Mouse (Mus musculus) sigmoid colon, adult 10 weeks (tissue): ENCODE measurements around the gene Gm14444. TPM values are rescaled to one million over a fixed set of nuclear protein-coding genes. Genes with fewer than 3 reads are reported as not detected.

Experiments used
- polyA plus RNA-seq: library from polyadenylated mRNA; stranded (reverse); fragments of 350-450 nt; fragmentation: Illumina TruSeq; extraction: RNeasy Lipid Tissue Mini Kit (QIAGEN cat#74804); gene quantifications from one replicate; pipeline ENCODE4 v1.2.3, GENCODE M21; 2014; ENCODE audit warnings: low read depth, low replicate concordance

The Gm14444 gene
- not detected for polyA plus RNA-seq

DNA sequence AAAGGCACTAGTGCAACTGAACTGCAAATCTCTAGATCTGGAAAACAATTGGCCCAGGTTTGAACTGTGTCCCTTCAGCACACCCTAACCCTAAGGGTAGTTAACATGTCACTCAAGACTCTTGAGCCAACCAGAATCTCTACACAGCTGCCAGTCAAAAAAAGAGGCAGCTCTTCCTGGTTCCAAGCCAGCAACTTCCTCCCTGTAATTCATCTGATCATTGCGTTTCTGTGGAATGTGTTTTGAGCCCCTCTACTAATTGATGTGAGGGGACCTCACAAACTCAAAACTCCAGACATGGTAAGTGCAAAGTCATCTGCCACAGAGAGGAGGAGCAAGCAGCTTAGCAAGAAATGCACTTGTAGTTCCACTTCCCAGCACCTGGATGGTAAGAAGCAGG lies at the start of gene Gm14444:
TSS of gene Gm14444 (plus strand) at position 220 of the 400 bp plus-strand sequence.

DNA sequence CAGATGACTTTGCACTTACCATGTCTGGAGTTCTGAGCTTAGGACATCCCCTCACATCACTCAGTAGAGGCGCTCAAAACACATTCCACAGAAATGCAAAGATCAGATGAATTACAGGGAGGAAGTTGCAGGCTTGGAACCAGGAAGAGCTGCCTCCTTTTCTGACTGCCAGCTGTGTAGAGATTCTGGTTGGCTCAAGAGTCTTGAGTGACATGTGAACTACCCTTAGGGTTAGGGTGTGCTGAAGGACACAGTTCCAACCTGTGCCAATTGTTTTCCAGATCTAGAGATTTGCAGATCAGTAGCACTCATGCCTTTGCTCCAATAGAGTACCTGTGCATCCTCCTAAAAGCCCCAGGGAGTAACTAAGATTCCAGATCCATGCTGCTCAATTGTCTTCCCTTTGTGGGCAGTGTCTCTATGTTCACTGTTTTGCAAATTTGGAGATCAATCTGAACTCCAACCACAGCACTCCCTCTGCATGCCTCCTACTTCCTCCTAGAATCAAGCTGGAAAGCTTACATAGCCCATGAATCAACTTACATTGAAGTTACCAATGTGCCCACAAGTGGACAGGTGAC lies 57.7 kb downstream of the Gm14444 start, which contains the start of gene Gm14393:
TSS of gene Gm14393 (minus strand) at position 101 of the 581 bp plus-strand sequence.

Other genes starting within 250 kb of the Gm14444 start
- 8.3 TPM for gene Edn3, start 249.6 kb upstream of the Gm14444 start, polyA plus RNA-seq
- 2.4 TPM for gene Gm14393, start 57.5 kb downstream of the Gm14444 start, polyA plus RNA-seq
- gene Gm14399, start 131.8 kb downstream of the Gm14444 start, polyA plus RNA-seq: 48.4 TPM
- gene Gm14443, start 165.6 kb downstream of the Gm14444 start, polyA plus RNA-seq: 3.7 TPM
- 34.9 TPM for gene Gm14391, start 196.7 kb downstream of the Gm14444 start, polyA plus RNA-seq